Comparison of ENCODE assay signal across 12 mouse cellular contexts in genomic region chr2:115731171-115731570, GRCm38 (mm10).
"Had no signal": no experiment of that assay in that cellular context is flagged by ENCODE, and none has a peak within 500 bp of the region (broad histone marks: within the 10 kb centered on the region; RNA-seq: fewer than 3 reads in every experiment).

No protein-coding gene starts in this region.

- H3K36me3 ChIP-seq: limb, embryonic 12.5 days; liver, embryonic 13.5 days; midbrain, embryonic 12.5 days; neural tube, embryonic 13.5 days had no signal

- DNase-seq: kidney, postnatal 4 days; liver; liver, embryonic 13.5 days; liver, postnatal 0 days; right cerebral cortex, postnatal 4 days; spleen, adult 18-20 months; thymus, adult 18-20 months; thymus, postnatal 14 days had no signal

- H3K4me2 ChIP-seq: limb, embryonic 12.5 days; liver, embryonic 13.5 days; midbrain, embryonic 12.5 days; neural tube, embryonic 13.5 days had no signal

- ATAC-seq: liver, postnatal 0 days had no signal

- H3K4me1 ChIP-seq: liver, embryonic 13.5 days; midbrain, embryonic 12.5 days had no signal

- H3K9me3 ChIP-seq: limb, embryonic 12.5 days; liver, embryonic 13.5 days; midbrain, embryonic 12.5 days; neural tube, embryonic 13.5 days had no signal

- H3K9ac ChIP-seq: limb, embryonic 12.5 days; liver, embryonic 13.5 days; liver, postnatal 0 days; midbrain, embryonic 12.5 days; neural tube, embryonic 13.5 days had no signal

- H3K4me3 ChIP-seq: layer of hippocampus, adult 2 months; limb, embryonic 12.5 days; liver, embryonic 13.5 days; midbrain, embryonic 12.5 days; neural tube, embryonic 13.5 days had no signal

- H3K27ac ChIP-seq: layer of hippocampus, adult 2 months; limb, embryonic 12.5 days; liver, embryonic 13.5 days; midbrain, embryonic 12.5 days; neural tube, embryonic 13.5 days had no signal

- H3K27me3 ChIP-seq: liver, embryonic 13.5 days; midbrain, embryonic 12.5 days; neural tube, embryonic 13.5 days had no signal
